ENCODE assay signal across 20 mouse cellular contexts in genomic region chr1:42532908-42533307, GRCm38 (mm10).
DNase-seq lines count a peak whose midpoint lies in the region; ATAC-seq and TF ChIP-seq lines count a peak whose summit lies in the region.
"Had no signal": no experiment of that assay in that cellular context is flagged by ENCODE, and none has a peak within 500 bp of the region (broad histone marks: within the 10 kb centered on the region; RNA-seq: fewer than 3 reads in every experiment).

No protein-coding gene starts in this region.

- no peak overlapping the region for H3K27ac ChIP-seq in intestine, postnatal 0 days (ENCODE audit: low read depth, low read length)
- H3K27ac ChIP-seq in intestine, embryonic 15.5 days = no peak overlapping the region
- peak overlapping the region; percentile 56; the same call in 1 of the 2 replicates for H3K27ac ChIP-seq in heart, embryonic 15.5 days
- no peak overlapping the region for H3K27ac ChIP-seq in liver, embryonic 14.5 days
- no peak overlapping the region for H3K27ac ChIP-seq in hindbrain, embryonic 12.5 days
- H3K27ac ChIP-seq: embryonic facial prominence, embryonic 10.5 days; kidney, postnatal 0 days; limb, embryonic 12.5 days; stomach, embryonic 15.5 days had no signal

- H3K4me1 ChIP-seq in intestine, postnatal 0 days (replicated peaks; ENCODE audit: control insufficient read depth, insufficient read depth, low read length) = no peaks in the 10 kb centered on the region
- no peaks in the 10 kb centered on the region for H3K4me1 ChIP-seq in intestine, embryonic 15.5 days (replicated peaks)
- H3K4me1 ChIP-seq in heart, embryonic 15.5 days (replicated peaks) = no peaks in the 10 kb centered on the region; the same call in 1 of the 2 replicates
- H3K4me1 ChIP-seq in liver, embryonic 14.5 days (replicated peaks; ENCODE audit: control insufficient read depth in 2 of 2, insufficient read depth in 2 of 2, low read length in 1 of 2) = peaks cover 0 to 6% of the 10 kb centered on the region in 2 experiments; a peak in 2 of 4 replicates
- H3K4me1 ChIP-seq in hindbrain, embryonic 12.5 days = no peaks in the 10 kb centered on the region
- H3K4me1 ChIP-seq: embryonic facial prominence, embryonic 10.5 days; stomach, embryonic 15.5 days had no signal

- WGBS in intestine, postnatal 0 days = 70% methylated on average over 6 of the region's 6 CpGs
- WGBS in intestine, embryonic 15.5 days = 72% methylated on average over 6 of the region's 6 CpGs
- WGBS in heart, embryonic 15.5 days = 43% methylated on average over 6 of the region's 6 CpGs
- 39% methylated on average over 6 of the region's 6 CpGs for WGBS in liver, embryonic 14.5 days (ENCODE audit: insufficient replicate concordance)
- 85% methylated on average over 6 of the region's 6 CpGs for WGBS in hindbrain, embryonic 12.5 days

- no peak for TF ChIP-seq EP300 in liver, embryonic 14.5 days (IDR thresholded peaks at IDR 0.05; ENCODE audit: low read depth)

- H3K36me3 ChIP-seq in intestine, postnatal 0 days (ENCODE audit: control insufficient read depth, insufficient read depth) = no peaks in the 10 kb centered on the region
- no peaks in the 10 kb centered on the region for H3K36me3 ChIP-seq in intestine, embryonic 15.5 days
- no peaks in the 10 kb centered on the region for H3K36me3 ChIP-seq in heart, embryonic 15.5 days
- H3K36me3 ChIP-seq in liver, embryonic 14.5 days (replicated peaks; ENCODE audit: control insufficient read depth, insufficient read depth, low read depth) = no peaks in the 10 kb centered on the region
- H3K36me3 ChIP-seq in hindbrain, embryonic 12.5 days = no peaks in the 10 kb centered on the region
- H3K36me3 ChIP-seq: embryonic facial prominence, embryonic 10.5 days; limb, embryonic 12.5 days; stomach, embryonic 15.5 days had no signal

- H3K4me2 ChIP-seq in intestine, postnatal 0 days (replicated peaks; ENCODE audit: low read depth) = no peak overlapping the region
- no peak overlapping the region for H3K4me2 ChIP-seq in intestine, embryonic 15.5 days (replicated peaks)
- no peak overlapping the region for H3K4me2 ChIP-seq in heart, embryonic 15.5 days
- no peak overlapping the region for H3K4me2 ChIP-seq in liver, embryonic 14.5 days (ENCODE audit: low read depth)
- H3K4me2 ChIP-seq in hindbrain, embryonic 12.5 days (replicated peaks) = no peak overlapping the region
- H3K4me2 ChIP-seq: limb, embryonic 12.5 days; stomach, embryonic 15.5 days had no signal

- H3K9ac ChIP-seq in intestine, postnatal 0 days (ENCODE audit: low read depth, low read length) = no peak overlapping the region
- no peak overlapping the region for H3K9ac ChIP-seq in intestine, embryonic 15.5 days
- no peak overlapping the region for H3K9ac ChIP-seq in heart, embryonic 15.5 days
- H3K9ac ChIP-seq in liver, embryonic 14.5 days (replicated peaks) = no peak overlapping the region
- no peak overlapping the region for H3K9ac ChIP-seq in hindbrain, embryonic 12.5 days
- H3K9ac ChIP-seq: limb, embryonic 12.5 days; stomach, embryonic 15.5 days had no signal

- no peaks in the 10 kb centered on the region for H3K9me3 ChIP-seq in intestine, postnatal 0 days (ENCODE audit: control insufficient read depth)
- H3K9me3 ChIP-seq in intestine, embryonic 15.5 days = no peaks in the 10 kb centered on the region
- no peaks in the 10 kb centered on the region for H3K9me3 ChIP-seq in heart, embryonic 15.5 days (replicated peaks)
- no peaks in the 10 kb centered on the region for H3K9me3 ChIP-seq in liver, embryonic 14.5 days (ENCODE audit: control insufficient read depth, low read length)
- no peaks in the 10 kb centered on the region for H3K9me3 ChIP-seq in hindbrain, embryonic 12.5 days (replicated peaks)
- H3K9me3 ChIP-seq: embryonic facial prominence, embryonic 10.5 days; limb, embryonic 12.5 days; stomach, embryonic 15.5 days had no signal

- DNase-seq in heart, adult 9 months (ENCODE audit: low spot score in 2 of 2) = peak; percentile 52 to 60
- peak in 2 of 3 experiments; percentile 19 to 20 for DNase-seq in liver, embryonic 14.5 days (ENCODE audit: low read depth in 3 of 3, low spot score in 3 of 3)
- DNase-seq: adrenal gland, postnatal 10 days; cerebellum, adult 11-12 months; cerebellum, postnatal 25 days; right cerebral cortex, adult 18-20 months; spleen, adult 18-20 months; thymus, adult 2 months had no signal

- ATAC-seq in intestine, postnatal 0 days = peak; percentile 70
- no peak for ATAC-seq in intestine, embryonic 15.5 days
- peak; percentile 91 for ATAC-seq in heart, embryonic 15.5 days (replicated peaks; ENCODE audit: insufficient number of reproducible peaks, insufficient read depth, low FRiP score, low read depth)
- peak; percentile 35; the same call in 1 of the 2 replicates for ATAC-seq in liver, embryonic 14.5 days (ENCODE audit: insufficient read depth)
- no peak for ATAC-seq in hindbrain, embryonic 12.5 days (ENCODE audit: low FRiP score)
- no peak for ATAC-seq in granulocyte monocyte progenitor cell, adult 5-6 weeks (replicated peaks; ENCODE audit: poor library complexity, severe bottlenecking)
- ATAC-seq: forebrain, embryonic 14.5 days; lung, postnatal 0 days; midbrain, embryonic 16.5 days had no signal

- H3K27me3 ChIP-seq in intestine, postnatal 0 days (replicated peaks; ENCODE audit: control insufficient read depth, insufficient read depth, low read length) = no peaks in the 10 kb centered on the region
- no peaks in the 10 kb centered on the region for H3K27me3 ChIP-seq in intestine, embryonic 15.5 days (replicated peaks)
- no peaks in the 10 kb centered on the region for H3K27me3 ChIP-seq in heart, embryonic 15.5 days
- no peaks in the 10 kb centered on the region for H3K27me3 ChIP-seq in liver, embryonic 14.5 days (ENCODE audit: control insufficient read depth, insufficient read depth, low read length)
- H3K27me3 ChIP-seq in hindbrain, embryonic 12.5 days = no peaks in the 10 kb centered on the region
- H3K27me3 ChIP-seq: limb, embryonic 12.5 days; stomach, embryonic 15.5 days had no signal

- no peak overlapping the region for H3K4me3 ChIP-seq in intestine, postnatal 0 days (ENCODE audit: low read depth, low read length)
- no peak overlapping the region for H3K4me3 ChIP-seq in intestine, embryonic 15.5 days (replicated peaks)
- H3K4me3 ChIP-seq in heart, embryonic 15.5 days = no peak overlapping the region
- H3K4me3 ChIP-seq in liver, embryonic 14.5 days (ENCODE audit: insufficient read depth in 1 of 2, low read depth in 2 of 2, low read length in 2 of 2) = no peak overlapping the region
- no peak overlapping the region for H3K4me3 ChIP-seq in hindbrain, embryonic 12.5 days
- H3K4me3 ChIP-seq: embryonic facial prominence, embryonic 10.5 days; limb, embryonic 12.5 days; stomach, embryonic 15.5 days had no signal

- no peak for TF ChIP-seq CTCF in intestine, postnatal 0 days (IDR thresholded peaks at IDR 0.05; ENCODE audit: low read depth)
- TF ChIP-seq CTCF in liver, embryonic 14.5 days (IDR thresholded peaks at IDR 0.05; ENCODE audit: low read depth) = no peak

Comparison
In these comparisons a context has a peak if more than half of its experiments do, and no peak if none do; other contexts are left out.
1. ATAC-seq: peak in intestine, postnatal 0 days (single experiment), heart, embryonic 15.5 days (single experiment) and liver, embryonic 14.5 days (single experiment); none in intestine, embryonic 15.5 days (single experiment), hindbrain, embryonic 12.5 days (single experiment) and granulocyte monocyte progenitor cell, adult 5-6 weeks (single experiment).